Mouse (Mus musculus) lung, adult 2 months (tissue): ENCODE measurements around the gene Selenon.

Source experiments
- CTCF ChIP-seq: fragments of 200-500 bp; IDR thresholded peaks from 2 replicates; pipeline ENCODE4 v1.5.1; 2011; ENCODE audit warnings: mild to moderate bottlenecking, low read length, control low read depth; ENCODE audit not compliant: insufficient read depth
- POLR2A ChIP-seq: fragments of 200-500 bp; IDR thresholded peaks from 2 replicates; pipeline ENCODE4 v1.6.1; 2011; ENCODE audit warnings: low read depth, mild to moderate bottlenecking, control low read depth, low read length, borderline replicate concordance; ENCODE audit errors: extremely low read depth

- no peak for TF ChIP-seq CTCF
- TF ChIP-seq POLR2A, result no peak
These were observed 17.9 kb upstream of the Selenon start for GRCm38 (mm10) chr4:134569831-134570230.
